Mouse (Mus musculus): ENCODE data around the gene Ppp1r15b.

- TF ChIP-seq CTCF (IDR thresholded peaks at IDR 0.05; ENCODE audit: low read depth, low read length), result no peak
- TF ChIP-seq POLR2A (IDR thresholded peaks at IDR 0.05; ENCODE audit: borderline replicate concordance, low read depth, low read length), result no peak
Observed at GRCm38 (mm10) chr1:133089415-133089814, 41.5 kb upstream of the Ppp1r15b start.
